Mouse (Mus musculus) MEL (cell line): ENCODE results near the gene Sinhcaf. TPM values are rescaled to one million over a fixed set of nuclear protein-coding genes. Genes with fewer than 3 reads are reported as not detected.

Source experiments
- DNase-seq: peaks from one replicate; pipeline ENCODE4 v3.0.0; 2011; ENCODE audit warnings: low read depth, low spot score
- H3K27ac ChIP-seq: 2 replicates; pipeline ENCODE4 v1.5.1; 2012; ENCODE audit warnings: low read depth, mild to moderate bottlenecking, control low read depth, low read length, moderate library complexity; ENCODE audit not compliant: control insufficient read depth
- H3K27me3 ChIP-seq, 2 experiments: fragments of 150-350 bp in 1 of 2; sonication (generic) in 1 of 2; 2 replicates each; pipeline ENCODE4 v1.6.1; 2012; ENCODE audit warnings: low read length in 2 of 2, mild to moderate bottlenecking in 2 of 2, improper control_type of control experiment in 1 of 2, moderate library complexity in 1 of 2; ENCODE audit not compliant: insufficient read depth in 2 of 2, control insufficient read depth in 1 of 2
- H3K36me3 ChIP-seq, 2 experiments: 2 replicates each; pipeline ENCODE4 v1.6.1; 2012 to 2014; ENCODE audit warnings: low read length in 2 of 2, improper control_type of control experiment in 1 of 2, inconsistent platforms in 1 of 2, mild to moderate bottlenecking in 1 of 2; ENCODE audit not compliant: insufficient read depth in 2 of 2, control insufficient read depth in 1 of 2
- H3K4me1 ChIP-seq, 2 experiments: fragments of 150-350 bp in 1 of 2; sonication (generic) in 1 of 2; 2 replicates each; pipeline ENCODE4 v1.6.1; 2012; ENCODE audit warnings: low read length in 2 of 2, improper control_type of control experiment in 1 of 2, mild to moderate bottlenecking in 1 of 2; ENCODE audit not compliant: insufficient read depth in 2 of 2, control insufficient read depth in 1 of 2
- H3K4me3 ChIP-seq, 2 experiments: fragments of 150-350 bp in 1 of 2; sonication (generic) in 1 of 2; 2 replicates each; pipeline ENCODE4 v1.5.1; 2012; ENCODE audit warnings: low read depth in 2 of 2, low read length in 2 of 2, mild to moderate bottlenecking in 2 of 2, moderate library complexity in 2 of 2, control low read depth in 1 of 2, improper control_type of control experiment in 1 of 2; ENCODE audit not compliant: control insufficient read depth in 1 of 2, insufficient read depth in 1 of 2
- H3K79me2 ChIP-seq: 2 replicates; pipeline ENCODE4 v1.6.1; 2012; ENCODE audit warnings: mild to moderate bottlenecking, low read length, moderate library complexity; ENCODE audit not compliant: control insufficient read depth, poor library complexity, insufficient read depth
- H3K9ac ChIP-seq: 2 replicates; pipeline ENCODE4 v1.6.1; 2012; ENCODE audit warnings: low read depth, mild to moderate bottlenecking, control low read depth, low read length, moderate library complexity; ENCODE audit not compliant: control insufficient read depth, poor library complexity, severe bottlenecking
- H3K9me3 ChIP-seq: fragments of 150-350 bp; sonication (generic); replicated peaks from 2 replicates; pipeline ENCODE4 v1.6.1; 2012; ENCODE audit warnings: mild to moderate bottlenecking, low read length, improper control_type of control experiment, moderate library complexity; ENCODE audit not compliant: insufficient read depth
- CHD1 ChIP-seq: IDR thresholded peaks from 2 replicates; pipeline ENCODE4 v1.6.1; 2012; ENCODE audit warnings: low read depth, mild to moderate bottlenecking, inconsistent platforms, low read length, improper control_type of control experiment
- CTCF ChIP-seq, 3 experiments: IDR thresholded peaks in 2 of 3; conservative IDR thresholded peaks in 1 of 3; 2 replicates each; pipeline ENCODE4 v1.5.1; 2011 to 2012; ENCODE audit warnings: low read length in 3 of 3, low read depth in 2 of 3, mild to moderate bottlenecking in 2 of 3, improper control_type of control experiment in 1 of 3, inconsistent platforms in 1 of 3, mixed read lengths in 1 of 3, moderate library complexity in 1 of 3; ENCODE audit not compliant: control insufficient read depth in 1 of 3, insufficient read depth in 1 of 3, poor library complexity in 1 of 3, severe bottlenecking in 1 of 3
- E2F4 ChIP-seq: IDR thresholded peaks from 2 replicates; pipeline ENCODE4 v1.6.1; 2011; ENCODE audit warnings: low read depth, low read length, improper control_type of control experiment, borderline replicate concordance
- ELF1 ChIP-seq: IDR thresholded peaks from 2 replicates; pipeline ENCODE4 v1.6.1; 2014; ENCODE audit warnings: low read depth, mild to moderate bottlenecking, inconsistent platforms, low read length, improper control_type of control experiment, moderate library complexity
- EP300 ChIP-seq, 2 experiments: IDR thresholded peaks; 2 replicates each; pipeline ENCODE4 v1.6.1; 2011; ENCODE audit warnings: improper control_type of control experiment in 2 of 2, low read length in 2 of 2, low read depth in 1 of 2, mild to moderate bottlenecking in 1 of 2
- ETS1 ChIP-seq: IDR thresholded peaks from 2 replicates; pipeline ENCODE4 v1.6.1; 2012; ENCODE audit warnings: low read depth, mild to moderate bottlenecking, inconsistent platforms, low read length, improper control_type of control experiment, moderate library complexity
- GATA1 ChIP-seq: IDR thresholded peaks from 2 replicates; pipeline ENCODE4 v1.6.1; 2011; ENCODE audit warnings: low read depth, low read length, improper control_type of control experiment
- HCFC1 ChIP-seq: IDR thresholded peaks from 2 replicates; pipeline ENCODE4 v1.6.1; 2012; ENCODE audit warnings: low read depth, mild to moderate bottlenecking, inconsistent platforms, low read length, improper control_type of control experiment, moderate library complexity
- KAT2A ChIP-seq: conservative IDR thresholded peaks from 2 replicates; pipeline ENCODE4 v1.6.1; 2012; ENCODE audit warnings: low read depth, low read length, improper control_type of control experiment, inconsistent platforms
- MYC ChIP-seq: IDR thresholded peaks from 2 replicates; pipeline ENCODE4 v1.6.1; 2011; ENCODE audit warnings: low read depth, mild to moderate bottlenecking, low read length, improper control_type of control experiment, moderate library complexity
- NELFE ChIP-seq: IDR thresholded peaks from 2 replicates; pipeline ENCODE4 v1.6.1; 2011; ENCODE audit warnings: low read depth, low read length, improper control_type of control experiment
- POLR2A ChIP-seq, 2 experiments: IDR thresholded peaks; 2 replicates each; pipeline ENCODE4 v1.6.1; 2011 to 2012; ENCODE audit warnings: low read length in 2 of 2, mild to moderate bottlenecking in 2 of 2, control low read depth in 1 of 2, improper control_type of control experiment in 1 of 2, low read depth in 1 of 2, moderate library complexity in 1 of 2; ENCODE audit not compliant: control insufficient read depth in 1 of 2, insufficient read depth in 1 of 2, poor library complexity in 1 of 2
- POLR2AphosphoS2 ChIP-seq: IDR thresholded peaks from 2 replicates; pipeline ENCODE4 v1.6.1; 2011; ENCODE audit warnings: low read length, improper control_type of control experiment
- RAD21 ChIP-seq: IDR thresholded peaks from 2 replicates; pipeline ENCODE4 v1.6.1; 2011; ENCODE audit warnings: mild to moderate bottlenecking, low read depth, low read length, improper control_type of control experiment
- SMC3 ChIP-seq: IDR thresholded peaks from 2 replicates; pipeline ENCODE4 v1.6.1; 2011; ENCODE audit warnings: low read depth, low read length, improper control_type of control experiment
- TAL1 ChIP-seq: IDR thresholded peaks from 2 replicates; pipeline ENCODE4 v1.6.1; 2012; ENCODE audit warnings: mild to moderate bottlenecking, inconsistent platforms, low read length, moderate library complexity, mixed read lengths
- TBP ChIP-seq: IDR thresholded peaks from 2 replicates; pipeline ENCODE4 v1.8.0; 2011; ENCODE audit warnings: low read depth, low read length, improper control_type of control experiment
- TCF12 ChIP-seq: IDR thresholded peaks from 2 replicates; pipeline ENCODE4 v1.6.1; 2014; ENCODE audit warnings: low read depth, mild to moderate bottlenecking, inconsistent platforms, low read length, improper control_type of control experiment, moderate library complexity
- UBTF ChIP-seq: IDR thresholded peaks from 2 replicates; pipeline ENCODE4 v1.6.1; 2012; ENCODE audit warnings: low read depth, mild to moderate bottlenecking, inconsistent platforms, low read length, improper control_type of control experiment, moderate library complexity, borderline replicate concordance; ENCODE audit not compliant: insufficient read depth
- USF1 ChIP-seq: IDR thresholded peaks from 2 replicates; pipeline ENCODE4 v1.6.1; 2014; ENCODE audit warnings: low read depth, mild to moderate bottlenecking, inconsistent platforms, low read length, improper control_type of control experiment, moderate library complexity
- ZC3H11A ChIP-seq: IDR thresholded peaks from 2 replicates; pipeline ENCODE4 v1.6.1; 2012; ENCODE audit warnings: low read depth, mild to moderate bottlenecking, inconsistent platforms, low read length, improper control_type of control experiment
- ZMIZ1 ChIP-seq: IDR thresholded peaks from 2 replicates; pipeline ENCODE4 v1.6.1; 2012; ENCODE audit warnings: low read depth, mild to moderate bottlenecking, inconsistent platforms, low read length, improper control_type of control experiment, moderate library complexity
- ZNF384 ChIP-seq: IDR thresholded peaks from 2 replicates; pipeline ENCODE4 v1.6.1; 2012; ENCODE audit warnings: low read depth, mild to moderate bottlenecking, inconsistent platforms, low read length, improper control_type of control experiment
- polyA plus RNA-seq, 2 experiments: library from polyadenylated mRNA; stranded (reverse) in 1 of 2; unstranded in 1 of 2; fragments of >175 nt in 1 of 2; fragments of >200 nt in 1 of 2; gene quantifications; 2 replicates each; pipeline versions ENCODE4 v1.2.1 to v1.2.4; 2012; ENCODE audit warnings: low replicate concordance in 2 of 2, low read depth in 1 of 2; ENCODE audit not compliant: insufficient read length in 2 of 2, insufficient read depth in 1 of 2, missing spikeins in 1 of 2
- total RNA-seq: library from RNA; depleted of rRNA; stranded (reverse); fragments of 300-350 nt; gene quantifications from 2 replicates; pipeline ENCODE4 v1.2.3, GENCODE M21; 2012

The Sinhcaf gene
- total and polyA plus RNA-seq, 3 experiments, result 34.7 to 59.7 (median 54.4) TPM

GRCm38 (mm10) chr6:148972059-148972848 is 26.0 kb upstream of the Sinhcaf start:
- Histone ChIP-seq H3K27me3 (peaks cover 0 to 3% of the 10 kb centered on the region in 2 experiments; a peak in 2 of 4 replicates), H3K79me2 (no peaks in the 10 kb centered on the region), H3K4me1 (no peaks in the 10 kb centered on the region), H3K36me3 (no peaks in the 10 kb centered on the region), H3K27ac (no peak overlapping the region), H3K9me3 (no peaks in the 10 kb centered on the region), H3K4me3 (no peak overlapping the region), H3K9ac (no peak overlapping the region)
- no peak for TF ChIP-seq SMC3
- no peak for TF ChIP-seq HCFC1
- TF ChIP-seq CHD1, result no peak
- no peak for TF ChIP-seq USF1
- TF ChIP-seq E2F4, result no peak
- no peak for TF ChIP-seq KAT2A
- no peak for TF ChIP-seq POLR2A (IDR thresholded peaks at IDR 0.05; ENCODE audit: control insufficient read depth in 1 of 2, insufficient read depth in 1 of 2, low read depth in 1 of 2, low read length in 2 of 2, poor library complexity in 1 of 2)
- no peak for TF ChIP-seq POLR2AphosphoS2
- TF ChIP-seq TAL1, result no peak
- TF ChIP-seq MYC, result no peak
- no peak for TF ChIP-seq NELFE
- TF ChIP-seq CTCF (IDR thresholded peaks at IDR 0.05 in 2 of 3, conservative IDR thresholded peaks at IDR 0.05 in 1 of 3; ENCODE audit: control insufficient read depth in 1 of 3, insufficient read depth in 1 of 3, low read depth in 2 of 3, low read length in 3 of 3, poor library complexity in 1 of 3, severe bottlenecking in 1 of 3), result no peak
- no peak for DNase-seq

DNA sequence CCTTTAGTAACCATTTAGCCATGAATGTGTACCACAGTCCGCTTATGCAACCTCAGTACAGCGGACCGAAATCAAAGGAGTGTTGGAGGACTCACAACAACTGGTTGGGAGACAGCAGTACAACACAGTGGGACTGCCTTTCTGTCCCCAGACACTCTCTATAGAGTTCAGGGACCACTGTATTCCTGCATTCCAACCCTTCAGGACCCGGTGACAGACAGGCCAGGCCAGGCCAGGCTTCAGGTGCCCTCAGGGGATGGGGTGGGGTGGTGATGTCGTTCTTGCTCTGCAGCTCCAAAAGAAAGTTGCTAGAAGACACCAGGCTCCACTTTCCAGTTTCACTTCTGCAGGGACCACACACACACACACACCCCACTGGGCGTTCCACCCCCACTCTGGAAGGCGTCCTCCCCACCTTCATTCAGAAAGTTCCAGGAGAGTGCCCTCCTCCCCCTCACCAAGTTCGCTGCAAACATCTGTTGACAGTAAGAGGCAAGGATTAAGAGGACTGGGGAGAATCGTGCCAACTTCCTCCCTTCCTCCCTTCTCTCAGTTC is 25.2 kb upstream of the Sinhcaf start:
- H3K9ac ChIP-seq, result no peak overlapping the region
- DNase-seq, result no peak

More for the DNA sequence above, 25.2 kb upstream of the Sinhcaf start:
- Histone ChIP-seq H3K9me3 (no peaks in the 10 kb centered on the region), H3K27me3 (peaks cover 0 to 5% of the 10 kb centered on the region in 2 experiments; a peak in 3 of 4 replicates), H3K4me3 (no peak overlapping the region), H3K79me2 (no peaks in the 10 kb centered on the region), H3K4me1 (no peaks in the 10 kb centered on the region), H3K36me3 (no peaks in the 10 kb centered on the region), H3K27ac (no peak overlapping the region)
- no peak for TF ChIP-seq ZNF384
- TF ChIP-seq ZMIZ1, result no peak
- no peak for TF ChIP-seq GATA1
- TF ChIP-seq KAT2A, result no peak
- TF ChIP-seq UBTF, result no peak
- TF ChIP-seq POLR2AphosphoS2, result no peak
- TF ChIP-seq ELF1, result no peak
- TF ChIP-seq TCF12, result no peak
- TF ChIP-seq POLR2A (IDR thresholded peaks at IDR 0.05; ENCODE audit: control insufficient read depth in 1 of 2, insufficient read depth in 1 of 2, low read depth in 1 of 2, low read length in 2 of 2, poor library complexity in 1 of 2), result no peak
- TF ChIP-seq SMC3, result no peak
- no peak for TF ChIP-seq USF1
- TF ChIP-seq ETS1, result no peak
- TF ChIP-seq HCFC1, result no peak
- TF ChIP-seq EP300 (IDR thresholded peaks at IDR 0.05; ENCODE audit: low read depth in 1 of 2, low read length in 2 of 2), result no peak
- TF ChIP-seq ZC3H11A, result no peak
- no peak for TF ChIP-seq TBP
- no peak for TF ChIP-seq RAD21
